Mouse (Mus musculus): ENCODE measurements around the gene 2310011J03Rik.

Gene 2310011J03Rik

GRCm38 (mm10) chr10:80292251-80293146, 27.8 kb downstream of the 2310011J03Rik start, which contains the start of gene Rps15:
Gene Rps15 (plus strand): TSS chr10:80292453.
- DNase-seq = peak; percentile 93

- no peak for DNase-seq
These were observed 31.7 kb downstream of the 2310011J03Rik start for GRCm38 (mm10) chr10:80288657-80289056.

- no peak for DNase-seq
These were observed 32.2 kb downstream of the 2310011J03Rik start for GRCm38 (mm10) chr10:80288097-80288496.

GRCm38 (mm10) chr10:80285222-80286070, 34.9 kb downstream of the 2310011J03Rik start:
- DNase-seq = no peak

DNA sequence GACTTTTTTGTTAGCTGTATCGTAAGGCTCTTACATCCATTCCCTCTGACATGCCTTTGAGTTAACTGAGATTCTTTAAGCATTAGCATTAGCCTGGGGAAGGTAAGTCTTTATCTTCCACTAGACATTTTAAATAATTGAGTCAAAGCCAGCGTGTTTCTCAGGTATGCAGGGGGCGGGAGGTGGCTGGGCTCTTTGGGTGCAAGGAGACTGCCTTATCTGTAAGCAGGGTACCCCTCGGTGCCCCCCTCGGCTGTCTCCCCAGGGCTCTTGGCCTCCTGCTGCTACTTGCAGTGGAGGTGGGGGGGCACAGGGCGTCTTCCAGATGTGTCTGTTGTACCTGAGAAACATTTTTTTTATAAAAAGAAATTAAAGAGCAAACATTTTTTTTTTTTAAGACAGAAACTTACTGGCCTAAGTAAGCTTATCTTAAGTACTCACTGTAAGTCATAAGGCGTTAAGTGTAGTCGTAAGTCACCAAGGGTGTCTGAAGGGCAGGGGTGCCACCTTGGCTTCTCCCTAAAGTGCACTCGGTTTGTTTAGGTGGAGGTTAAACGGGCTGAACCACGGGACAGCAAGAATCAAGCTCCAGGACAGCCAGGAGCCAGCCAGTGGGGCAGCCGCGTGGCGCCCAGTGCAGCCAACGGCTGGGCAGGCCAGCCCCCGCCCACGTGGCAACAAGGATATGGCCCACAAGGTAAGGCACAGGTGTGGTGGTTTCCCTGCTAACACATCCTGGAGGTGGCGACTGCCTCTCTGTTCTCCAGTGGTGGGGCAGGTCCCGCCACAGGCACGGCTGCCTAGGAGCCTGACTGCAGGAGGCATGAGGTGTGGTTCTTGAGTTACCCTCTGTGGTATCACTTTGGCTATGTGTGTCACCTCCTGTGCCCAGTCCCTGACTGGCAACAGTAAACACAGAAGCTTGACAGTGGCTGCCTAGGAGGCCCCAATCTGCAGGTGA, 37.6 kb downstream of the 2310011J03Rik start:
- peak; percentile 69 for DNase-seq

- peak; percentile 83 for DNase-seq
These were observed 38.4 kb downstream of the 2310011J03Rik start for GRCm38 (mm10) chr10:80281921-80282371.

DNA sequence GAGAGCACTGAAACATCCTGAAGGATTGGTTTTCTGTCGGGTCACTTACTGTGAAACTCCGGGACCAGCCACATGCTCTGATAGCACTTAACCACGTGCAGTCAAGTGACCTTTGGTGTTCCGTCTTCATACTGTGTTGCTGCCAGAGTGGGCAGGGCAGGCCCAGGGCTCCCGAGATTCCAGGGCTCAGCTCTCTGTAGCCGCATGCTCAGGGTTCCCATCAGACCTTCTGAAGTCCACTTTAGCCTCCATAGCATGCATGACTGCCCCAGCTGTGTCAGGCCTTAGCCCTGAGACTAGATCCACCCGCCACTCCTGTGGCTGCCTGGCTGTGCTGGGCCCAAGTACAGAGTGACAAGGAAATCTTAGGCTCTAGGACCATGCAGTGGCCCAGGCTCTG, 39.0 kb downstream of the 2310011J03Rik start:
- DNase-seq = peak; percentile 96

GRCm38 (mm10) chr10:80279273-80279672, 41.1 kb downstream of the 2310011J03Rik start:
- no peak for DNase-seq

DNA sequence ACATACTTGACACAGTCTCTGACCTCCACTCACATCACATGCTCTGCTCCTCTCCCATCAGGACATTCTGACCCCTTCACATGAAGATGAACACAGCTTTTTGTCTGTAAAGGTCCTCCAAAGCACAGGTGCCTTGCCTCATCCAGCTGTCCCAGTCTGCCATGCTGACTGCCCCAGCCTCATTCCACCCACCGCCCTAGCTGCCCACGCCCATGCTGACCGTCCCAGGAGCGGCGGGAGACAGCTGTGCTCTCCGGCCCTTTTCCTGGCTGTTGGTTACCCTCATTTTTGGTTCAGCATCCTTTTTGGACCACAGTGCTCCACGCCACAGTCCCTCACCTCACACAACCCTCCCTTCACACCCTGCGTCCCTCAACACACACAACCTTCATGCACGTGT, 41.9 kb downstream of the 2310011J03Rik start:
- DNase-seq = no peak

GRCm38 (mm10) chr10:80276238-80276637, 44.1 kb downstream of the 2310011J03Rik start:
- no peak for DNase-seq

GRCm38 (mm10) chr10:80273847-80274246, 46.5 kb downstream of the 2310011J03Rik start:
- DNase-seq = no peak

DNA sequence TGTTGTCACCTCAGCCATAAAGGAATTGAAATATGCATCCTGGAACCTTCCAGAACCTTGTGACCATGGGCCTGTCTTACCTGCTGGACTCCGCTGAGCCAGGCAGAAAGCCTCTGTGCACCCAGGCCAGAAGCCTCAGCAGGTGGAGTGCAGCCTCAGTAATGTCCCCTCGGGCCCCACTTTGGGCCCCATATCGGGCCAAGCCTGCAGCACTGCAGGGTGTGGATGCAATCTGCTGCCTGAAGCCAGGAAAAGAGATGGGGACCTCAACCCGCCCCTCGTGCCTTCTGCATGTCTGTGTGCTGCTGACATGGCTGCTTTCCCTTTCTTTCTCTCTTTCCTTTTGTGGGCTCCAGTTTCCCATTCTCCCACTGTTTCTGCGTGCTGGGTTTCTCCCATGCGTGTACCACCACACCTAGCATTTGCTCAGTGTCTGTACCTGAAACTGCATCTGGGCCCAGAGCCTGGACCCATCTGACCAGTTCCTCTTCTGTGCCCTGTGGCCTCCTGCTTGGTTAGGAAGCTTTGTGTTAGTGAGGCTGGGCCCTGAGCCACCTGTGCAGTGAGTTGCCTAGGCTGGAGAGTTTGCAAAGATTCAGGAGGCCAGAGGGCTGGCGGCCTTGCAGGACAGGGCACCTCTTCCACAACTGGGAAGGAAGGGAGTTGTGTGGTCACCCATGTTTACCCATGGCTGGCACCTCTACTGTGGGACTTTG, 48.3 kb downstream of the 2310011J03Rik start:
- DNase-seq = no peak

- no peak for DNase-seq
These were observed 49.0 kb downstream of the 2310011J03Rik start for GRCm38 (mm10) chr10:80271186-80271843.

DNA sequence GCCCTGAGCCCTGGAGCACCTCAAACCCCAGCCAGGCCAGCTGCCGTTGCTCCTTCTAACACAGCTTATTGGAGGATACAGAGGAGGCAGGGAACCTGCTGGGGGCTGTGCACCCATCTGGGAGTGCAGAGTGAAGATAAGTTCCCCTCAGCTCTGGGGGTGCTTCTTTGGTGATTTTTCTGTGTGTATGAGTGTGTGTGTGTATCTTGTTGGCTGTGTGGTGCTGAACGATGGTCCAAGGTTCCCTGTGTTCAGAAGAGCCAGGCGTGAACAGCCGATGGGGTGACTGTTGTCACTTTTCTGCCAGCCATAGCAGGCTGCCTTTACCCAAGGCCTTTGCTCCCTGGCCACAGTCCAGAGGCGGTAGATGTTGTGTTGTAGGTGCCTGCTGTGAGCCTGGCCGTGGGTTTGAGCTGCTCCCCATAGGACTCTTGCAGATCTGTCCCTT, 49.6 kb downstream of the 2310011J03Rik start:
- peak; percentile 72 for DNase-seq

DNA sequence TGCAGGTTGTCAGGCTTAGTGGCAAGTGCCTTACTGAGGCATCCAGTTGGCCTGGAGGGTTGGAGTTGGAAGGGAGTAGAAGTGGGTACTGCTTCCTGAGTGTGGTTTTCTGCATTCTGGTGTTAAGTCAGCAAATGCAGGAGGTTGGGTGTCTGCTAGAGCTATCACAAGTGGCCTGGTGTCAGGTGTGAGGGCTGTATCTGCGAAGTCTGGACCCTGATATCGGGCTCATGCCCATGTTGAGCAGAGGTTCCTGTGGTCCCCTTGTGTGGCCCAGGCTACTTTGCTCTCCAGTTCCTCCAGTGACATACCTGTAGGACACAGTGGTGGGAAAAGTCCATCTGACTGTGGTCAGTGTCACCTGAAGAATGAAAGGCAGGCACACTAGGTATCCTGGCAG, 50.2 kb downstream of the 2310011J03Rik start:
- DNase-seq = no peak

Measured in kidney, adult 11 months (tissue).